In the genomic region with DNA sequence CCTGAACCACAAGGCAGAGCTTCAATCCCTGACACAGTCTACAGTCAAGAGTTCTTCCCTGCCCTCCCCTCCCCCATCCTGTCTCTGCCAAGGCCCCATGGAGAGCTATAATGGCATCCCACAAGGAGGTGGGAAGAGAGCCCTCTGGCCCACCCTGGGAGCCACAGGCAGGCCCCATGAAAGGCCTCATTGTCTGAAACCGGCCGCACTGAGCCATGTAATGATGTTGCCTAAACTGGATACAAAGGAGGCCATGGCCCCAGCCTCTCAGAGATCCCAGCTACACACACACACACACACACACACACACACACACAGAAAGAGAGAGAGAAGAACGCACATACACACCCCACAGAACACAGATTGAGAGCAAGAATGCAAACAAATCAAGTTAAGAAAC, we compare ENCODE assay signal across 10 mouse cellular contexts. TPM values are rescaled to one million over a fixed set of nuclear protein-coding genes. Genes with fewer than 3 reads are reported as not detected.
DNase-seq lines count a peak whose midpoint lies in the region; ATAC-seq lines count a peak whose summit lies in the region.
"Had no signal": no experiment of that assay in that cellular context is flagged by ENCODE, and none has a peak within 500 bp of the region (broad histone marks: within the 10 kb centered on the region; RNA-seq: fewer than 3 reads in every experiment).

No protein-coding gene starts in this region.

- H3K4me3 ChIP-seq in embryonic facial prominence, embryonic 13.5 days, result no peak overlapping the region
- no peak overlapping the region for H3K4me3 ChIP-seq in hindbrain, embryonic 13.5 days
- H3K4me3 ChIP-seq: heart, embryonic 15.5 days had no signal

- H3K4me1 ChIP-seq in embryonic facial prominence, embryonic 13.5 days, result peaks cover 59% of the 10 kb centered on the region
- H3K4me1 ChIP-seq in hindbrain, embryonic 13.5 days (replicated peaks), result peaks cover 60% of the 10 kb centered on the region

- no peaks in the 10 kb centered on the region for H3K36me3 ChIP-seq in embryonic facial prominence, embryonic 13.5 days
- H3K36me3 ChIP-seq in hindbrain, embryonic 13.5 days, result no peaks in the 10 kb centered on the region
- H3K36me3 ChIP-seq: heart, embryonic 15.5 days had no signal

- no peak overlapping the region for H3K4me2 ChIP-seq in embryonic facial prominence, embryonic 13.5 days
- no peak overlapping the region for H3K4me2 ChIP-seq in hindbrain, embryonic 13.5 days
- H3K4me2 ChIP-seq: heart, embryonic 15.5 days had no signal

- H3K27me3 ChIP-seq in embryonic facial prominence, embryonic 13.5 days, result no peaks in the 10 kb centered on the region
- H3K27me3 ChIP-seq in hindbrain, embryonic 13.5 days, result no peaks in the 10 kb centered on the region
- H3K27me3 ChIP-seq: heart, embryonic 15.5 days had no signal

- no peaks in the 10 kb centered on the region for H3K9me3 ChIP-seq in embryonic facial prominence, embryonic 13.5 days
- H3K9me3 ChIP-seq in hindbrain, embryonic 13.5 days, result no peaks in the 10 kb centered on the region
- H3K9me3 ChIP-seq: heart, embryonic 15.5 days had no signal

- peak; percentile 16; the same call in 1 of the 2 replicates for ATAC-seq in embryonic facial prominence, embryonic 13.5 days (ENCODE audit: insufficient number of reproducible peaks, insufficient read depth, low FRiP score, low TSS enrichment, low read depth)
- ATAC-seq in hindbrain, embryonic 13.5 days (ENCODE audit: low FRiP score), result peak; percentile 52

- WGBS in embryonic facial prominence, embryonic 13.5 days, result 14% methylated on average over 3 of the region's 3 CpGs
- WGBS in hindbrain, embryonic 13.5 days, result 7% methylated on average over 3 of the region's 3 CpGs

- H3K27ac ChIP-seq in embryonic facial prominence, embryonic 13.5 days, result peak overlapping the region; percentile 44; the same call in 1 of the 2 replicates
- no peak overlapping the region for H3K27ac ChIP-seq in hindbrain, embryonic 13.5 days

- H3K9ac ChIP-seq in embryonic facial prominence, embryonic 13.5 days, result no peak overlapping the region
- H3K9ac ChIP-seq in hindbrain, embryonic 13.5 days, result no peak overlapping the region
- H3K9ac ChIP-seq: heart, embryonic 15.5 days had no signal

- peak; percentile 34 for DNase-seq in left cerebral cortex, postnatal 4 days
- DNase-seq in left cerebral cortex, postnatal 36 days (ENCODE audit: low spot score in 2 of 2), result no peak
- DNase-seq in neural tube, embryonic 10.5 days (ENCODE audit: extremely low spot score, low spot score), result peak; percentile 63
- DNase-seq in adrenal gland, adult 8-10 months, result no peak
- DNase-seq in thymus, postnatal 14 days, result no peak
- DNase-seq in testis, postnatal 14 days (ENCODE audit: low spot score), result no peak

- intact Hi-C loops in left cerebral cortex, postnatal 4 days (cut with DNase I), result no loop called here
- intact Hi-C loops in left cerebral cortex, postnatal 36 days (cut with DNase I), result no loop called here

RNA-seq across cellular contexts. Expression of a gene that starts 24.8 kb away (rescaled TPM):
- total RNA-seq in left cerebral cortex, postnatal 4 days (2021), result 1 to 10 TPM; 3.7 to 3.8 TPM
- 10 to 100 TPM; 43.0 to 51.2 TPM for total RNA-seq in left cerebral cortex, postnatal 36 days (2021)
- 2.1 and 3.0 TPM in 2 replicates for polyA plus RNA-seq in embryonic facial prominence, embryonic 13.5 days (2015; fragmentation: Nextera tagmentation; extraction: Ambion mirVana)
- polyA plus RNA-seq in hindbrain, embryonic 13.5 days (2015; fragmentation: Nextera tagmentation; extraction: Ambion mirVana), result 1.3 and 1.5 TPM in 2 replicates
- total RNA-seq in adrenal gland, adult 8-10 months (2022), result 10 to 100 TPM in 3 of 4 experiments, 1 to 10 TPM in 1; 7.7 to 65.3 (median 27.8) TPM

RNA-seq across cellular contexts. Expression of a gene that starts 46.4 kb away (rescaled TPM):
- not detected for total RNA-seq in left cerebral cortex, postnatal 4 days (2021)
- not detected for total RNA-seq in left cerebral cortex, postnatal 36 days (2021)
- 0.32 TPM in 1 of 2 replicates, not detected in the other for polyA plus RNA-seq in embryonic facial prominence, embryonic 13.5 days (2015; fragmentation: Nextera tagmentation; extraction: Ambion mirVana)
- polyA plus RNA-seq in hindbrain, embryonic 13.5 days (2015; fragmentation: Nextera tagmentation; extraction: Ambion mirVana), result not detected in 2 replicates
- total RNA-seq in adrenal gland, adult 8-10 months (2022), result under 1 TPM in 1 of 4 experiments, not detected in 3; 0.17 TPM
- total RNA-seq: left cerebral cortex, adult 18-20 months had no signal

RNA-seq across cellular contexts. Expression of a gene that starts 49.3 kb away (rescaled TPM):
- 1 to 10 TPM; 1.3 to 1.6 TPM for total RNA-seq in left cerebral cortex, postnatal 4 days (2021)
- 1 to 10 TPM; 2.2 to 4.1 TPM for total RNA-seq in left cerebral cortex, postnatal 36 days (2021)
- polyA plus RNA-seq in embryonic facial prominence, embryonic 13.5 days (2015; fragmentation: Nextera tagmentation; extraction: Ambion mirVana), result 0.44 and 0.58 TPM in 2 replicates
- polyA plus RNA-seq in hindbrain, embryonic 13.5 days (2015; fragmentation: Nextera tagmentation; extraction: Ambion mirVana), result 0.21 and 0.36 TPM in 2 replicates
- 1 to 10 TPM; 1.0 to 5.1 (median 3.2) TPM for total RNA-seq in adrenal gland, adult 8-10 months (2022)

Comparison
In these comparisons a context has a peak if more than half of its experiments do, and no peak if none do; other contexts are left out.
1. DNase-seq: peak in left cerebral cortex, postnatal 4 days (single experiment) and neural tube, embryonic 10.5 days (single experiment); none in left cerebral cortex, postnatal 36 days (0 of 2), adrenal gland, adult 8-10 months (single experiment), thymus, postnatal 14 days (single experiment) and testis, postnatal 14 days (single experiment).